Mouse (Mus musculus) hindbrain, embryonic 14.5 days (tissue): ENCODE measurements around the gene Brf1. TPM values are rescaled to one million over a fixed set of nuclear protein-coding genes. Genes with fewer than 3 reads are reported as not detected.

Source experiments
- ATAC-seq: fragments of 200-750 bp; cut with Nextera tagmentation; 2 replicates; pipeline ENCODE4 v1.8.0; 2017; ENCODE audit warnings: moderate number of reproducible peaks, mild to moderate bottlenecking, moderate TSS enrichment, moderate library complexity; ENCODE audit not compliant: low FRiP score
- DNase-seq: peaks from one replicate; pipeline ENCODE4 v3.0.0-alpha.2; 2015; ENCODE audit warnings: low spot score
- H3K27ac ChIP-seq: fragments of 300-500 bp; sonication (generic); 2 replicates; pipeline ENCODE4 v1.5.1; 2014; ENCODE audit warnings: mild to moderate bottlenecking, moderate library complexity
- H3K27me3 ChIP-seq: fragments of 300-500 bp; sonication (generic); 2 replicates; pipeline ENCODE4 v1.6.1; 2014; ENCODE audit warnings: mild to moderate bottlenecking, low read length, mixed read lengths; ENCODE audit not compliant: control insufficient read depth, insufficient read depth
- H3K36me3 ChIP-seq: fragments of 300-500 bp; sonication (generic); replicated peaks from 2 replicates; pipeline ENCODE4 v1.6.1; 2014; ENCODE audit not compliant: control insufficient read depth, insufficient read depth
- H3K4me1 ChIP-seq: fragments of 300-500 bp; sonication (generic); replicated peaks from 2 replicates; pipeline ENCODE4 v1.6.1; 2014; ENCODE audit warnings: antibody characterized with exemption, low read length, mixed read lengths; ENCODE audit not compliant: control insufficient read depth, insufficient read depth
- H3K4me2 ChIP-seq: fragments of 300-500 bp; sonication (generic); replicated peaks from 2 replicates; pipeline ENCODE4 v1.6.1; 2014; ENCODE audit warnings: mild to moderate bottlenecking, moderate library complexity
- H3K4me3 ChIP-seq: fragments of 300-500 bp; sonication (generic); replicated peaks from 2 replicates; pipeline ENCODE4 v1.5.1; 2014; ENCODE audit warnings: mild to moderate bottlenecking, low read length
- H3K9ac ChIP-seq: fragments of 300-500 bp; sonication (generic); 2 replicates; pipeline ENCODE4 v1.6.1; 2014
- H3K9me3 ChIP-seq: fragments of 300-500 bp; sonication (generic); 2 replicates; pipeline ENCODE4 v1.6.1; 2016; ENCODE audit warnings: low read length; ENCODE audit not compliant: control insufficient read depth
- WGBS: fragments of 180-500 bp; shearing (Covaris S2); extraction: QIAGEN DNeasy Blood & Tissue Kit; methylation state at CpG from one replicate; pipeline ENCODE4 v1.1.7; 2014; 5-methylcytosine and 5-hydroxymethylcytosine counted together
- polyA plus RNA-seq: library from polyadenylated mRNA; unstranded; fragments of >200 nt; fragmentation: Nextera tagmentation; extraction: Ambion mirVana; gene quantifications from 2 replicates; pipeline ENCODE4 v1.2.1, GENCODE M21; 2014

The Brf1 gene
- polyA plus RNA-seq, 1 experiment from 2014 or later: 46.3 TPM

DNA sequence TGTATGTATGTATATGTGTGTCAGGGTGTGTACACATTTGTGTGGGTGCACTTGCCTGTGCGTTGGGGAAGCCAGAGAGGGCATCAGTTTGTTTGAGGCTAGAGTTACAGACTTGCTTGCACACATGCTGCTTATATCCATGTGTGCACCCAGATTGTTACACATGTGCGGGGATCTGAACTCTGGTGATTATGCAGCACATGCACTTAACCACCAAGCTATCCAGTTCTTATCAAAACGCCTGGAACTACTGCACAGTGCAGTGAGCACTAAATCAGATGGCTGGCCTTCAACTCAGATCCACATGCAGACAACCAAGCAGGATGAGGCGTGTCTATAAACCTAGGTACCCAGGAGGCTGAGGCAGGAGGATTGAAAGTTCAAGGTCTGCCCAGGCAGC, 36.5 kb upstream of the Brf1 start:
- Histone ChIP-seq H3K9ac (no peak overlapping the region), H3K4me3 (no peak overlapping the region), H3K36me3 (no peaks in the 10 kb centered on the region), H3K4me2 (no peak overlapping the region), H3K4me1 (peaks cover 34% of the 10 kb centered on the region), H3K27ac (no peak overlapping the region), H3K9me3 (no peaks in the 10 kb centered on the region), H3K27me3 (no peaks in the 10 kb centered on the region)
- ATAC-seq: no peak
- no peak for DNase-seq
- 95% methylated on average over 4 of the region's 4 CpGs for WGBS

DNA sequence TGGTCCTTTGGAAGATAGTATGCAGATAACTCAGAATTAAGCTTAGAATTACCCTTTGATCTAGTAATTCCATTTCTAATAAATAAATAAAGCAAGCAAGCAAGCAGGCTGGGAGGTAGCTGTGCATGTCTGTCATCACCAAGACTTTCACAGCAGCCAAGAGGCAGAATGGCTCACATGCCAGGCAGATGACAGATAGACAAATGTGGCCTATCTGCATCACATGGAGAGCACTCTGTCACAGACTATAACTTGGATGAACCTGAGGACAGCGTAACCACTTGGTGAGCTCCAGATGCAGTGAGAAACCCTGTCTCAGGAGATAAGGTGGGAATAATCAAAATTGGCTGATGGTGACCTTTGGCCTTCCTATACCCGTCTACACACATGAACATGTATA, 34.6 kb upstream of the Brf1 start:
- 81% methylated on average over 2 of the region's 2 CpGs for WGBS
- no peak for ATAC-seq

DNA sequence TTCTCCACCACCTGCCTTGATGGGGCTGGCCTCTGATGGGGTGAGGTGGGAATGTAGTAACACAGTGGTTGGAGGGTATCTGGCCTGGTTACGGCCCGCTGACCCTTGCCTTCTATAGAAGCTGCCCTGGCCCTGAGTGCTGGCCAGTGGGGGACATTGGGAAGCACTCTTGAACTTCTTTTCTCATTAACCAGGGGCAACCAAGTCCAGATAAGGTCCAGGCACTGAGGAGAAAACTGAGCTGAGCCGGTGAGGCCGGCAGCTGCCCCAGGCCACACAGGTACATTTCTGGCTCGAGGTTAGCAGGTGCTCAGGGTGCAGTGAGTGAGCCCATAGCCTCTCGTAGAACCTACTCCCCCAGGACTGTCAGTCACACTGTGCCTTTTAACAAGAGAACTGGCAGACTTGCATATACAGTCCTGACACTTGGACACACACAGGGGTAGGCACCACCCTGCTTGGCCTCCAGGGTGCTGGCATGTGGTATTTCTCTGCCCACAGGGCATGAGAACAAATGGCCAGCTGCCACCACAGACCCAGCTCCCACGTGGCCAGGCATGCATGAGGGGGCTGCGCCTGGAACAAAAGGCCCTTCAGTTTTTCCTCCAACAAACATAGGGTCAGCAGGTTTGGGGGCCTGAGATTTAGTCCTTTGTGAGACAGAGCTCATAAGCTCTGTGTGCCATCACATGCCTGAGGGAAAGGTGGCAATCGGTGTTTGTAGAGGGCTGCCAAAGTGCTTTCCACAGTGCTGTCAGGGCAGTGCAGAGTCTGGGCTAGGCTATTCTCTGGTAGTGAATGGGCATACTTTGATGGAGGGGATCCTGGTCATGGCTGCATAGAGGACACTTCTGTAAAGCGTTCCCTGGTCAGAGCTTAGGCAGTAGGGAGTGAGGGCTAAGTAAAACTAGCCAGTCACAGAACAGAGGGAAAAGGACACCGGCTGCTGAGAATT, 32.1 kb upstream of the Brf1 start:
- WGBS: 55% methylated on average over 11 of the region's 11 CpGs
- Histone ChIP-seq H3K27me3 (no peaks in the 10 kb centered on the region), H3K4me2 (no peak overlapping the region), H3K9me3 (no peaks in the 10 kb centered on the region), H3K27ac (peak overlapping the region; percentile 36; the same call in 1 of the 2 replicates), H3K4me3 (no peak overlapping the region), H3K4me1 (peaks cover 38% of the 10 kb centered on the region), H3K36me3 (no peaks in the 10 kb centered on the region), H3K9ac (no peak overlapping the region)
- DNase-seq (no peak), ATAC-seq (peak; percentile 61; the same call in 1 of the 2 replicates)

More for the DNA sequence above, 34.6 kb upstream of the Brf1 start:
- H3K4me1 ChIP-seq: peaks cover 21% of the 10 kb centered on the region
- H3K27me3 ChIP-seq: no peaks in the 10 kb centered on the region
- DNase-seq: no peak
- no peak overlapping the region for H3K4me2 ChIP-seq
- no peaks in the 10 kb centered on the region for H3K36me3 ChIP-seq
- no peak overlapping the region for H3K4me3 ChIP-seq
- H3K9ac ChIP-seq: no peak overlapping the region
- no peaks in the 10 kb centered on the region for H3K9me3 ChIP-seq
- H3K27ac ChIP-seq: no peak overlapping the region

DNA sequence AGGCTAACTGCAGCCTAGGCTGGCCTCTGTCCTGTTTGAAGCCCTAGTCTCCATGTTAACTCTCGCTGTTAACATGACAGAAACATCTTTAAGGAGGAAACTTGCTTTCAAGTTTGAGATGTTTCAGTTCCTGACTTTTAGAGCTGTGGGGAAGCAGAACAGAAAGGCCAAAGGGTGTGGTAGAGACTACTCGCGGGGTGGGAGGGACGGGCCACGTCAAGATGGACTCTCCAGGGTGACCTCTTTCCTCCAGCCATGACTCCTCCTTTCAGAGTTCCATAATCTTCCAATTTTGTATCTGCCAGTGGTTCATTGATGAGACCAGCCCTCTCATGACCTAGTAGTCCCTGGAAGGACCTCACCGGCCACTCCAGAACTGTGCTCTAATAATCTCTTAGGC, 30.9 kb upstream of the Brf1 start:
- Histone ChIP-seq H3K4me2 (no peak overlapping the region), H3K27me3 (no peaks in the 10 kb centered on the region), H3K9me3 (no peaks in the 10 kb centered on the region), H3K4me1 (peaks cover 39% of the 10 kb centered on the region), H3K36me3 (peaks cover 4% of the 10 kb centered on the region; the same call in 1 of the 2 replicates), H3K4me3 (no peak overlapping the region), H3K9ac (no peak overlapping the region), H3K27ac (no peak overlapping the region)
- DNase-seq: no peak
- no peak for ATAC-seq
- WGBS: 86% methylated on average over 6 of the region's 6 CpGs

DNA sequence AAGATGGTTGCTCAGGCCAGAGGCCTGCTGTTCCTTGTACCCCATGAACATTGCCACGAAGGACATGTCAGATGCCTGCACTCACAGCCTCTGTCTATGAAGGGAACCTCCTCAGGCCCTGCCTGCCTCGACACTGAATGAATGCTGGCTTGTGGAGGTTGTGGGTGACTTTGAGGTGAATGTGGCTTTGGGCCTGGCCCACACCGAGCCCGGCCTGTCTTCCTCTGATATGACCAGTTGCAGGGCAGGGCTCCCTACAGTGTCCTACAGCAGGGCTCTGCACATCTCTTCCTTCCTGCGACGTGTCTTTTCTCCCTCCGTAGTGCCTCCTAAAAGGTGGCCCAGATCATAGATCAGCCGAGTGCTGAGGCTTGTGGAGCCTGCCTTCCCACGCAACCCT, 30.5 kb upstream of the Brf1 start:
- H3K4me1 ChIP-seq: peaks cover 39% of the 10 kb centered on the region
- H3K36me3 ChIP-seq: peaks cover 4% of the 10 kb centered on the region; the same call in 1 of the 2 replicates
- no peak overlapping the region for H3K27ac ChIP-seq
- no peak for DNase-seq
- no peak overlapping the region for H3K4me2 ChIP-seq
- H3K27me3 ChIP-seq: no peaks in the 10 kb centered on the region
- WGBS: 87% methylated on average over 9 of the region's 9 CpGs
- H3K4me3 ChIP-seq: no peak overlapping the region
- H3K9ac ChIP-seq: no peak overlapping the region
- H3K9me3 ChIP-seq: no peaks in the 10 kb centered on the region
- no peak for ATAC-seq

DNA sequence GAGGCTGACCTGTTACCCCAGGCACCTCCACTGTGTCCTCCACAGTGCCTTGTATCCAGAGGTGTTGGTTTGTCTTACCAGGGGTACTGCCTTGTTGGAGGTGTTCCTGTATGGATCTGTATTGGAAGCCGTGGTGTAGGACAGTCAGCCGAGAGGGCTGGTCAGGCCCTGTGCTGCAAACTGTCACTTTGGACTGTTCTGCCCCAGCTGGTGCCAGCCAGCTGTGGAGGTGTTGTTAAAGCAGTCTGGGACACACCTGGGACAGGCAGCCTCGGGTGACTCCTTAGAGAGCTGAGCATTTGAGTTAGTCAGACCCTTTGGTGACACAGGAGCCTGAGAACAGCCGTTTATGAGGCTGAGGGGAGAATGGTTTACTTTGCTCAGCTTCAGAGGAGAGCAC, 29.5 kb upstream of the Brf1 start:
- no peaks in the 10 kb centered on the region for H3K27me3 ChIP-seq
- no peak overlapping the region for H3K9ac ChIP-seq
- ATAC-seq (no peak), DNase-seq (no peak)
- 78% methylated on average over 4 of the region's 4 CpGs for WGBS
- H3K27ac ChIP-seq: no peak overlapping the region
- H3K9me3 ChIP-seq: no peaks in the 10 kb centered on the region
- H3K36me3 ChIP-seq: peaks cover 4% of the 10 kb centered on the region; the same call in 1 of the 2 replicates
- H3K4me3 ChIP-seq: no peak overlapping the region
- H3K4me2 ChIP-seq: no peak overlapping the region
- H3K4me1 ChIP-seq: peaks cover 39% of the 10 kb centered on the region

DNA sequence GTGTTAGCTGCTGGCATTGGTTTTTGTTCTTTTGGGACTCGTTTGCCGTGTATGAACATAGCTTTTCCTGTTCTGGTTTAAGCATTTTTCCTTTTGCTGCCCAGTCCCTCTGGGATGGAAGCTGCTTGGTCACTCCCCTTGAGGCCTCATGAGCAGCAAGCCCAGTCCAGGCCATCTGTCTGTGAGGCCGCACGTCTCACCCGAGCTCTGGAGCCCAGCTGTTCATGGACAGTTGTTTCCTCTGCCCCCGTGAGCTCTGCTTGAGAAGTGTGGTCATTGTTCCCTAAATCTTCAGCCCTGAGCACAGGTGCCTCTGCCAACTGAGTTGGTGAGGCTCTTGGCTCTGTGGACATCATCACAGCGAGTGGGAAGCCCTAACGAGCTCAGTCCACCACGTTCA, 28.4 kb upstream of the Brf1 start:
- Histone ChIP-seq H3K9me3 (no peaks in the 10 kb centered on the region), H3K36me3 (peaks cover 4% of the 10 kb centered on the region; the same call in 1 of the 2 replicates), H3K4me3 (no peak overlapping the region), H3K4me2 (no peak overlapping the region), H3K4me1 (peaks cover 38% of the 10 kb centered on the region), H3K9ac (no peak overlapping the region), H3K27me3 (no peaks in the 10 kb centered on the region), H3K27ac (peak overlapping the region; percentile 54)
- ATAC-seq (no peak), DNase-seq (no peak)
- WGBS: 46% methylated on average over 9 of the region's 9 CpGs

DNA sequence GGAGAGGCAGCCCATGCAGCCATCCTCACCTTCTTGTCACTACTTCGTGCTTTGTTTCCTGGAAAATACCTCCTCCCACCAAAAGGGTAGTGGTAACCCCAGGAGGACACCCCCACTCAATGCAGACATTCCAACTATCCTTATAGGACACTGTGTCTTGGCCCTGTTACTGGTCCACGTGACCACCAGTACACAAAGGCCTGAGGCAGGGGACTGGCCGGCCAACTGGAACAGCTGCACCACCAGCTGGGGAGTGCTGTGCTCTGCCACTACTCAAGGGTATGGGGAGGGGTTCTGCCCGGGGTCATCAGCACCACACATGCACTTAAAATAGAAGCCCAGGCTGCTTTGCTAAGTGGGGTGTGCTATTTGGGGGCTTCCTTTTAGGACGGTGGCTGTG, 27.6 kb upstream of the Brf1 start:
- peak overlapping the region; percentile 56; the same call in 1 of the 2 replicates for H3K27ac ChIP-seq
- DNase-seq: no peak

DNA sequence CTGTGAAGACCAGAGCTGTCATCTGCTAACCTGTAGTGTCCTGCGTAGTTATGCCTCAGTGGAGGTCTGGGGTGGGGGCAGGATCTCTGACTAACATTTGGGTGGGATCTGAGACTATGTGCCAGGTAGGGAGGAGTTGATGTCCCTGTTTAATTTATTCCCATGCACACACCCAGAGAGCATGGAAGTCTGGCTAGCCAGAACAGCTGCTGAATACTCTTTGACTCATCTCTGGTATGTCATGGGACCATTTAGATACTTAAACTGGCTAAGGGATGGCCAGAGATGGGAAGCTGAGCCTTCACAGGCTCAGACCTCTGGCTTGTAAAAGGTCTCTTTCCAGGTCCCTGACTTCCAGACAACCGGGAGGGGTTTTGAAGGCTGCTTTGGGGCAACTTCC, 27.0 kb upstream of the Brf1 start:
- no peak for DNase-seq
- H3K9ac ChIP-seq: no peak overlapping the region
- H3K27ac ChIP-seq: no peak overlapping the region
- no peaks in the 10 kb centered on the region for H3K27me3 ChIP-seq
- no peak for ATAC-seq
- H3K36me3 ChIP-seq: peaks cover 14% of the 10 kb centered on the region; the same call in 1 of the 2 replicates
- no peak overlapping the region for H3K4me3 ChIP-seq
- H3K4me1 ChIP-seq: peaks cover 25% of the 10 kb centered on the region
- WGBS: 94% methylated on average over 2 of the region's 2 CpGs
- H3K9me3 ChIP-seq: no peaks in the 10 kb centered on the region
- no peak overlapping the region for H3K4me2 ChIP-seq

More for the DNA sequence above, 27.6 kb upstream of the Brf1 start:
- WGBS: 35% methylated on average over 5 of the region's 5 CpGs
- Histone ChIP-seq H3K4me2 (no peak overlapping the region), H3K9ac (peak overlapping the region; percentile 20; the same call in 1 of the 2 replicates), H3K36me3 (peaks cover 12% of the 10 kb centered on the region; the same call in 1 of the 2 replicates), H3K4me3 (no peak overlapping the region), H3K4me1 (peaks cover 30% of the 10 kb centered on the region), H3K9me3 (no peaks in the 10 kb centered on the region), H3K27me3 (no peaks in the 10 kb centered on the region)
- ATAC-seq: no peak
